Mouse (Mus musculus) hindbrain, embryonic 12.5 days (tissue): ENCODE results near the gene Tedc2. TPM values are rescaled to one million over a fixed set of nuclear protein-coding genes. Genes with fewer than 3 reads are reported as not detected.

Source experiments
- ATAC-seq: fragments of 200-750 bp; cut with Nextera tagmentation; 2 replicates; pipeline ENCODE4 v1.8.0; 2017; ENCODE audit warnings: moderate TSS enrichment; ENCODE audit not compliant: low FRiP score
- H3K27ac ChIP-seq: fragments of 300-500 bp; sonication (generic); 2 replicates; pipeline ENCODE4 v1.5.1; 2016; ENCODE audit warnings: mild to moderate bottlenecking
- H3K27me3 ChIP-seq: fragments of 300-500 bp; sonication (generic); 2 replicates; pipeline ENCODE4 v1.6.1; 2016; ENCODE audit warnings: mild to moderate bottlenecking
- H3K36me3 ChIP-seq: fragments of 300-500 bp; sonication (generic); 2 replicates; pipeline ENCODE4 v1.6.1; 2016; ENCODE audit warnings: mild to moderate bottlenecking
- H3K4me1 ChIP-seq: fragments of 300-500 bp; sonication (generic); 2 replicates; pipeline ENCODE4 v1.6.1; 2016
- H3K4me2 ChIP-seq: fragments of 300-500 bp; sonication (generic); replicated peaks from 2 replicates; pipeline ENCODE4 v1.6.1; 2016; ENCODE audit warnings: mild to moderate bottlenecking
- H3K4me3 ChIP-seq: fragments of 300-500 bp; sonication (generic); 2 replicates; pipeline ENCODE4 v1.5.1; 2016; ENCODE audit warnings: mild to moderate bottlenecking
- H3K9ac ChIP-seq: fragments of 300-500 bp; sonication (generic); 2 replicates; pipeline ENCODE4 v1.6.1; 2016; ENCODE audit warnings: mild to moderate bottlenecking, moderate library complexity
- H3K9me3 ChIP-seq: fragments of 300-500 bp; sonication (generic); replicated peaks from 2 replicates; pipeline ENCODE4 v1.6.1; 2016; ENCODE audit warnings: mild to moderate bottlenecking
- WGBS: fragments of 180-500 bp; shearing (Covaris S2); methylation state at CpG from one replicate; pipeline ENCODE4 v1.1.7; 2016; 5-methylcytosine and 5-hydroxymethylcytosine counted together
- polyA plus RNA-seq: library from polyadenylated mRNA; unstranded; fragments of >200 nt; fragmentation: Nextera tagmentation; extraction: Ambion mirVana; gene quantifications from 2 replicates; pipeline ENCODE4 v1.2.1, GENCODE M21; 2016

Tedc2 gene
- polyA plus RNA-seq, 1 experiment from 2014 or later = 14.8 TPM

- Histone ChIP-seq H3K4me2 (no peak overlapping the region), H3K27me3 (peaks cover 5% of the 10 kb centered on the region; the same call in 1 of the 2 replicates), H3K4me1 (peaks cover 7% of the 10 kb centered on the region), H3K9me3 (no peaks in the 10 kb centered on the region), H3K9ac (no peak overlapping the region), H3K4me3 (no peak overlapping the region), H3K36me3 (no peaks in the 10 kb centered on the region), H3K27ac (no peak overlapping the region)
- 84% methylated on average over 3 of the region's 3 CpGs for WGBS
- no peak for ATAC-seq
Observed at GRCm38 (mm10) chr17:24174259-24174658, 46.4 kb downstream of the Tedc2 start.

GRCm38 (mm10) chr17:24173423-24173822 lies 47.2 kb downstream of the Tedc2 start:
- WGBS = 5% methylated on average over 3 of the region's 3 CpGs
- Histone ChIP-seq H3K9me3 (no peaks in the 10 kb centered on the region), H3K4me2 (no peak overlapping the region), H3K36me3 (no peaks in the 10 kb centered on the region), H3K27me3 (peaks cover 5% of the 10 kb centered on the region; the same call in 1 of the 2 replicates), H3K9ac (no peak overlapping the region), H3K27ac (no peak overlapping the region), H3K4me1 (peaks cover 7% of the 10 kb centered on the region), H3K4me3 (no peak overlapping the region)
- no peak for ATAC-seq

DNA sequence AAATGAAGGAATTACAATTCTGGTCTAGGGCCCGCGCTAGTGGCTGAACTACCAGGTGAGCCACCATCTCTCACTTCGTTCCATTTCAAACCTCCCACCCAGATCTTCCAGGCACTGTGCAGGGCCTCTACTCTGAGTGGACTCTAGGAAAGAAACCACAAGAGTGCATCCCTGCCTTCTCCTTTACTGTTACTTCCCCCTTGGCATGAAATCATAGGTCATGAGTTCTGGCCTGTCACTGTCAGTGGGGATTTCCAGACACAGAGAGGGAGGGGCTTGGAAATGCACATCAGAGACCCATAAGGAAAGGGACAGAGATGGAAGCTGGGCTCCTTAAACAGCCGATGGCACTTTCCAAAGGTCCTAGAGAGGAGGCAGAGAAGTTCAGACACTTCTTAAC lies 48.9 kb downstream of the Tedc2 start:
- no peaks in the 10 kb centered on the region for H3K9me3 ChIP-seq
- no peak overlapping the region for H3K4me3 ChIP-seq
- peaks cover 5% of the 10 kb centered on the region; the same call in 1 of the 2 replicates for H3K27me3 ChIP-seq
- H3K36me3 ChIP-seq = 0 out of 2 replicates have a peak, but pooled peaks cover 2% of the 10 kb centered on the region
- H3K4me1 ChIP-seq = peaks cover 20% of the 10 kb centered on the region
- ATAC-seq = no peak
- H3K27ac ChIP-seq = no peak overlapping the region
- H3K9ac ChIP-seq = no peak overlapping the region
- H3K4me2 ChIP-seq = no peak overlapping the region
- WGBS = 83% methylated on average over 4 of the region's 4 CpGs

- WGBS = 79% methylated on average over 5 of the region's 5 CpGs
- Histone ChIP-seq H3K4me3 (0 out of 2 replicates have a peak overlapping the region, but pooled peaks have one; percentile 4), H3K9me3 (no peaks in the 10 kb centered on the region), H3K9ac (no peak overlapping the region), H3K4me1 (peaks cover 20% of the 10 kb centered on the region), H3K36me3 (0 out of 2 replicates have a peak, but pooled peaks cover 6% of the 10 kb centered on the region), H3K4me2 (no peak overlapping the region), H3K27me3 (peaks cover 5% of the 10 kb centered on the region; the same call in 1 of the 2 replicates), H3K27ac (no peak overlapping the region)
- no peak for ATAC-seq
Observed at GRCm38 (mm10) chr17:24170729-24171128, 49.9 kb downstream of the Tedc2 start.

DNA sequence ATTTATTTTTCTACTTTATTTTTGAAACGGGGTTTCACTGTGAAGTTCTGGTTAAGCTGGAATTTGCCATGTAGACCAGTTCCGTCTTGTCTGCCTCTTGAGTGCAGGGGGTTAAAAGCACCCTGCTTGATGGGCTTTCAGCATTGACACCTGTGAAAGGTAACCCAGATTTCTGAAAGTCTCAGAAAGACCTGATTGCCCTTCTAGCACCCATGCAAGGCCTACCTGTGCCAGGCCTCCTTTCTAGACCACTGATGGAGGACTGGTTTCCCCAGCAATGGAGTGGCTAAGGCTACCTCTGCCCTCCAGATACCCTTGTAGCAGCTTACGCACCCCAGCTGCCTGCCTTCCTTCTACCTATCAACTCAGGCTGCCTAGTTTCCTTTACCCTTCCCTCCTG lies 50.5 kb downstream of the Tedc2 start:
- Histone ChIP-seq H3K4me1 (peaks cover 20% of the 10 kb centered on the region), H3K4me2 (peak overlapping the region; percentile 87), H3K4me3 (peak overlapping the region; percentile 95), H3K9ac (peak overlapping the region; percentile 91), H3K27ac (peak overlapping the region; percentile 95; the same call in 1 of the 2 replicates), H3K9me3 (no peaks in the 10 kb centered on the region), H3K36me3 (peaks cover 7% of the 10 kb centered on the region; the same call in 1 of the 2 replicates), H3K27me3 (peaks cover 5% of the 10 kb centered on the region; the same call in 1 of the 2 replicates)
- 68% methylated on average over 3 of the region's 3 CpGs for WGBS
- no peak for ATAC-seq

DNA sequence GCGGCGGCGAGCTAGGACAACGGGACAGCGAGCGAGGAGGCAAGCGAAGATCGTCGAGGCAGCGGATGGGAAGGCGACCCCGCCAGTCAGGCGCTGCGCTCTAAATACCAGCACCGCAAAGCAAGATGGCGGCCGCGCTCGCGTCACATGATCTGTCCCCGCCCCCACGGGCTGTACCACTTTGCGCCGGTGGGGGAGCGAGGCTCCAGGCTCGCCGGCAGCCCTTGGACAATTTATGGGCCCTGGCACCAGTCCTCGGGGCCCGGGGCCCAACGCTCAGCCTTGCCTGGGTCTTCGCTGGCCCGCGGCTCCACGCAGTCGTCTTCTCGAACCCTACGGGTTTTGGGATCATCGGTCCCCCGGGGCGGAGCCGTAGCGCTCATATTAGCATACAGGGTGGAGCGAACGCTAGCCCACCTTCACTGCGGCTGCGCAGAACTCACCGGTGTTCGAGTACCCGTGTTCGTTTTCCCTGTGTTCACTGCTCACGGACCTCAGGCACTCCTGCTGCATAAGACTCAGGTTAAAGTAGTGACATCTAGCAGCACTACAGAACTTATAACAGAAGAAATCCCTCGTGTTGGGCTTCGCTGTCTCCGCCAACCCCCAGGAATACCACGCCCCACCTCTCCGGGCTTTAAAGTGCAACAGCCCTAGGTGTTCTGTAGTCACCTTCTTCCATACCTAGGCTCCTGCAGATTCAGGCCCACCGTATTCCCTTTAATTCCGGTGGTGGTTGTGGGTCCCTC lies 51.2 kb downstream of the Tedc2 start, which contains the start of gene Atp6v0c:
TSS of gene Atp6v0c (minus strand) at position 386 of the 749 bp plus-strand sequence.
- H3K4me2 ChIP-seq = peak within 1 kb of the TSS; percentile 87
- peak within 1 kb of the TSS; percentile 95 for H3K27ac ChIP-seq
- H3K36me3 ChIP-seq = peaks cover 13% of the 10 kb centered on the region; the same call in 1 of the 2 replicates
- no peaks in the 10 kb centered on the region for H3K9me3 ChIP-seq
- under 1% methylated on average over 58 of the region's 58 CpGs for WGBS
- H3K4me1 ChIP-seq = peaks cover 20% of the 10 kb centered on the region
- peak; percentile 89 for ATAC-seq
- peaks cover 5% of the 10 kb centered on the region; the same call in 1 of the 2 replicates for H3K27me3 ChIP-seq
- peak within 1 kb of the TSS; percentile 91 for H3K9ac ChIP-seq
- H3K4me3 ChIP-seq = peak within 1 kb of the TSS; percentile 95

DNA sequence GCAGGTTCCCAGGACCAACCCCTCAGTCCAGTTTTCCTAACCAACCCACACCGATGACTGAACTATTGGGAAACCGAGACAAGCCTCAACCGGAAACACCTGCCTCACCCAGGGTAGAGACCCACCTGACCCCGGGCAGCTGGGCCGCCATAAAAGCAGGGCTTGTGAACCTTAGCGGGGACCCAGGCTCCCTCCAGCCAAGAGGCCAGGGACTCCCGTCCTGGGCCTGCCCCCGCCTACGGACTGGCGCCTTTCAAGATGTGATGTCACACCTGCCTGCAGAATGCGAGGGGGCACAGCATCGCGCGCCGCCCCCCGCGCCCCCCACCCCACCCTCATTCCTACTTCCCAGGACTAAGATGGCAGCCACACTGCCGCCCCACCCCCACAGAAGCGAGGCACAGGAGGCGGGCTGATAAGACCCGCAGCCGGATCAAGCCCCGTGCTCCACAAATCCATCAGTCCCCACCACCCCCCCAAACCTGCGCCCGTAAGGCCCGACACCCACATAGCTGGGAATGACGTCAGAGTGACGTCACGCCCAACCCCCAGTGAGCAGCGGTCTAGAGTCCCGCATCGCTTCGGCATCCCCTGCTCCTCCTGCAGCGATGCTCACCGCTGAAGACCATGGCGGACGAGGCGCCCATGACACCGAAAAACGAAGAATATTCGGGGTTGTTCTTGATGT lies 51.9 kb downstream of the Tedc2 start:
- ATAC-seq = peak; percentile 74
- Histone ChIP-seq H3K4me2 (peak overlapping the region; percentile 87), H3K4me1 (peaks cover 20% of the 10 kb centered on the region), H3K4me3 (peak overlapping the region; percentile 95), H3K9me3 (no peaks in the 10 kb centered on the region), H3K27me3 (peaks cover 5% of the 10 kb centered on the region; the same call in 1 of the 2 replicates), H3K27ac (peak overlapping the region; percentile 95), H3K36me3 (peaks cover 14% of the 10 kb centered on the region; the same call in 1 of the 2 replicates), H3K9ac (peak overlapping the region; percentile 91)
- 1% methylated on average over 39 of the region's 41 CpGs for WGBS

GRCm38 (mm10) chr17:24167891-24168505 lies 52.7 kb downstream of the Tedc2 start:
- H3K4me1 ChIP-seq = peaks cover 21% of the 10 kb centered on the region

GRCm38 (mm10) chr17:24167120-24167519 lies 53.5 kb downstream of the Tedc2 start:
- Histone ChIP-seq H3K27ac (no peak overlapping the region), H3K27me3 (peaks cover 5% of the 10 kb centered on the region; the same call in 1 of the 2 replicates), H3K4me2 (0 out of 2 replicates have a peak overlapping the region, but pooled peaks have one; percentile 87), H3K9me3 (no peaks in the 10 kb centered on the region), H3K9ac (no peak overlapping the region), H3K4me1 (peaks cover 28% of the 10 kb centered on the region), H3K4me3 (no peak overlapping the region), H3K36me3 (peaks cover 14% of the 10 kb centered on the region; the same call in 1 of the 2 replicates)
- no peak for ATAC-seq
- WGBS = 93% methylated on average over 6 of the region's 6 CpGs

More at GRCm38 (mm10) chr17:24167891-24168505, 52.7 kb downstream of the Tedc2 start:
- peak overlapping the region; percentile 87 for H3K4me2 ChIP-seq
- 62% methylated on average over 7 of the region's 7 CpGs for whole genome bisulfite sequencing
- no peaks in the 10 kb centered on the region for H3K9me3 ChIP-seq
- H3K36me3 ChIP-seq = peaks cover 14% of the 10 kb centered on the region; the same call in 1 of the 2 replicates
- ATAC-seq = no peak
- H3K4me3 ChIP-seq = peak overlapping the region; percentile 95
- peak overlapping the region; percentile 91 for H3K9ac ChIP-seq
- 0 out of 2 replicates have a peak overlapping the region, but pooled peaks have one; percentile 12 for H3K27ac ChIP-seq
- peaks cover 5% of the 10 kb centered on the region; the same call in 1 of the 2 replicates for H3K27me3 ChIP-seq
